Mouse (Mus musculus) liver, embryonic 15.5 days (tissue): ENCODE measurements around the gene Ccdc185. TPM values are rescaled to one million over a fixed set of nuclear protein-coding genes. Genes with fewer than 3 reads are reported as not detected.

Experiments
- polyA plus RNA-seq: library from polyadenylated mRNA; unstranded; fragments of >200 nt; fragmentation: Nextera tagmentation; extraction: Ambion mirVana; gene quantifications from 2 replicates; pipeline ENCODE4 v1.2.1, GENCODE M21; 2015

The Ccdc185 gene
- polyA plus RNA-seq, 1 experiment from 2014 or later, result not detected

Other genes with a start within 250 kb of the Ccdc185 start
- 24.1 and 26.1 TPM in 2 replicates for gene Capn2, start 231.6 kb downstream of the Ccdc185 start, polyA plus RNA-seq
- gene Capn8, start 184.2 kb downstream of the Ccdc185 start, polyA plus RNA-seq, result not detected in 2 replicates
- gene Susd4, start 14.7 kb upstream of the Ccdc185 start, polyA plus RNA-seq, result 0.81 and 1.1 TPM in 2 replicates
- 0.89 and 1.0 TPM in 2 replicates for gene Tlr5, start 205.6 kb upstream of the Ccdc185 start, polyA plus RNA-seq